Mouse (Mus musculus): Measurements from ENCODE around the gene Spata31d1b.
"Not testable (repeated sequence)": the region's sequence is repeated elsewhere in the genome, so short reads cannot be mapped to it uniquely, and the experiment has no call there.

The Spata31d1b gene

DNA sequence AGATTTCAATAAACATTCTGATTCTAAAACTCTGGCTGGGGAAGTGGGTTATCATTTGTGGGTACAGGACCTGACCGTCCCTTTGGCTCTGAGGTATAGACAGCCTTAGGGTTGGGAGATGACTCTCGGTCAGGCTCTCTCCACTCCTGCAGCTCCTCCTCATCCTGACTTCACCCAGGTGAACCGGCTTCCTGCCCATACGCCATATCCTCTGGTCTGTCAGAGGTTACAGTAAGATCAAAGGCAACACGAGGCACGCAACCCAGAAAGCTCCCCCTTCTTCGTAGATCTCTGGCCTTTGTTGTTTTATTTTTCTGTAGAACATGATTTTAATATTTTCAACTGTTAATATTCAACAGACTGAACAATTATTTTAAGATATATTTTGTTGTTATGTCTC lies 16.3 kb upstream of the Spata31d1b start:
- no peak for DNase-seq

DNA sequence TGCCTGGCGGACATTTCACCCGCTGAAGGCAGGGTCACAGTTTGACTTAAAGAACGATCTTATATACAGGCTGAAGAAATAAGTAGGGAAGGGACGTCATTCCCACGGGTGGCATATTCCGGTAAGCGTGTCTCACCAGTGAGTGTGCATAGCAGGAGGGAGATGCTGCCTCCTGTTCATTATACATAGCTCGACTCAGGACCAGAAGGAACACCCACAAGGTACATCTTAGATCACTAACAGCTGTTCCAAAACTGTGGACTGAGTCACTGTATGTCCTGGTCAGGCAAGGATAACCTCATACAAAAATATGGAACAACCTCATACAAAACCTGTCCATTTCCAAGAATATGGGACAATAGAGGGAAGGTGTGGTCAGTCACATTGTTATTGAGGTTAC lies 13.0 kb upstream of the Spata31d1b start:
- DNase-seq = no peak

DNA sequence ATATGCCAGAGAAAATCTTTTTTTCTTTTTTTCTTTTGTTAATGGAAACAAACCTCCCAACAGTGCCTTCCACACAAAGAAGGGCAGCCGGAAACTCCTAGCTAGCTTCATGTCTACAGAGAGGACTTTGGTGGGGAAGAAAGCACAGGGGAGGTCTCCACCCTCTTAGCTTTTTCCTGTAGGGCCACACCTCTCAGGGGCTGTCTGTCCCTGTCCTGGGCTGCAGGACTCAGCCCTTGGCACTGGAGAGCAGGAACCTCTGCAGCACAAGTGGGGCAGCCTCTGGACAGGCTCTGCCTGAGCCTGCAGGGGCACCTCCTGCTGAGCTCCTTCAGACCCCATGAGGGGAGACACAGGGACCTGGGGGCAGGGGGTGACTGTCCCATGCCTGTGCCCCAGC lies 11.9 kb upstream of the Spata31d1b start:
- not testable (repeated sequence) for DNase-seq

DNA sequence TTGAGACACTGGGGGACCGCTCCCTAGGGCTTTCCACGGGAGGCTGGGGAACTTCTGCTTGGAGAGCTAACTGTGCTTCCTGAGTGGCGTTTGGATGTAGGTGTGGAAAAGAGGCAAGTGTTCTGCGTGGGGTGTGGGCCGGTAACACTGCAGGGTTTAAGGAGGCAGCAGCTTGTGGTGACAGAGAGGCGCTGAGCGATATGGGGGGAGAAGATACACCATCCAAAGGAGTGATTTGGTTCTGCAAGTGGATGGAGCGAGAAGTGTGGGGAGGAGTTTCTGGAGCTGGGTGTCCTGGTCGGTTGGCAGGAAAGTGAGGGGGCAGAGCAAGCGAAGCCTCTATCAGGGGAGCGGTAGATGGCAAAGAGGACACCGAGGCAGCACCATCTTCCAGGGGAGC lies 8.6 kb upstream of the Spata31d1b start:
- DNase-seq = no peak

DNA sequence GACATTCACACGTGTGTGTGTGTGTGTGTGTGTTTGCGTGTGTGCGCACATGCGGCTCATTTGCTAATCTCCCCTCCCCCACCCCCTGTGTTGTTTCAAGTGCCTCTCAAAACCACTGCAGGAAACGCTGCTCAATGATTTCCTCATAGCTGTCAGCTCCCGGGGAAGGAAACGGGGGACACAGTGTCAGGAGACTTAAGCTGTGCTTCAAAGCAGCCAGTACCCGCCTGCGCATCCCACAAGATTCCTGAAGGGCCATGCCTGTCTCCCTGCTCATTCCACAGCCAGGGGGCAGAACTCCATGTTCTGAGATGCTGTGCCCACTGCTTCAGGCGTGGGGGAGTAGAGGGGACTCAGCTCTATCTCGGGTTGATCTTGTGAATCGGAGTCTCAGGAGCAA lies 7.5 kb upstream of the Spata31d1b start:
- peak; percentile 29 to 60 for DNase-seq

DNA sequence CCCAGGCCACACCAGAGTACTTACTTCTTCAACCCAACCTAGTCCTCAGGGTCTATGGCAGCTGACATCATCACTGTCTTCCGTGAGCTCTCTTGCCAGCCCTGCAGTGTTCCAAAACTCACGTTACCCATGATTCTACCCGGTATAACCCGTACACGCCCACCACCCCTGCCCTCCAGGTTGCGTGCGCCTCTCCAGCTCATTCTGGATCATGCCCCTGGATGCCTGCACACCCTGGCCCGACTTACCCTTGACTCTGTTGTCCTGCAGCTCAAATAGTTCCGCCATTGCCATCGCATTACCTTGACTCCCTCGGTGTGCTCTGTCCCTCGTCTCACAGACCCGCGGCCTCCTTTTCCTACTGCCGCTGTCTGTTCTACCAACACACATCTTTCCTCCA lies 1.9 kb upstream of the Spata31d1b start, which contains the start of gene Spata31d1a:
TSS of gene Spata31d1a (minus strand) at position 101 of the 400 bp plus-strand sequence.
- DNase-seq = no peak

DNA sequence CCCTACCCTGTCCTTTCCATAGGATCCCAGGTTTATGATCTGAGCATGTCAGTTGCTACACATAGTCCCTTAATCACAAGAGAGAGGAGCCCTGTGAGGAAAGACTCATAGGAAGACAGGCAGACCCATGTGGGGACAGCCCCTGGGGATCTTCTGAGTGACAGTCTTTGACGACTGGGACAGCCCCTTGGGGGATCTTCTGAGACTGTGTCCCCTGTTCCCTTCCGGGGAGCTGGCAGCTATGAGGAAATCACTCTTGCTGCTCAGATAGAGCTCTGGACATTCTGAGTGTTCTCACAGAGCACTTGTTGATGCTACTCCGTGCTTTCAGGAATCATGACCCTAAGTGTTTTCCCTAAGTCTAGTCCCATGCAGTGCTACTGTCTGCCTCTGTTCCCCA lies 1.6 kb downstream of the Spata31d1b start:
- DNase-seq = no peak

DNA sequence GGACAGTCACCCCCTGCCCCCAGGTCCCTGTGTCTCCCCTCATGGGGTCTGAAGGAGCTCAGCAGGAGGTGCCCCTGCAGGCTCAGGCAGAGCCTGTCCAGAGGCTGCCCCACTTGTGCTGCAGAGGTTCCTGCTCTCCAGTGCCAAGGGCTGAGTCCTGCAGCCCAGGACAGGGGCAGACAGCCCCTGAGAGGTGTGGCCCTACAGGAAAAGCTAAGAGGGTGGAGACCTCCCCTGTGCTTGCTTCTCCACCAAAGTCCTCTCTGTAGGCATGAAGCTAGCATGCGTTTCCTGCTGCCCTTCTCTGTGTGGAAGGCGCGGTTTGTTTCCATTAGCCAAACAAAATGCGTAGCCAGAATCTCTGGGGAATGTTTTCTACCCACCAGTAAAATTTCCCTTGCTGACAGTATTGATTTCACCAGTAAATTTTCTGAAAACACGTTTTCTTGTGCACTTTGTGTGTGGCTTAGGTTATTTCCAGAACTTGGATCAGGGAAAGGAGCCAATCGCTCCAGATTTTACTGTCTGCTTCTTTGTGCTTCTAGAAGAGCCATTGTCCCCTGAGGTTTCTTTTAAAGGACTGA lies 6.9 kb downstream of the Spata31d1b start:
- DNase-seq = peak; percentile 28 to 47

DNA sequence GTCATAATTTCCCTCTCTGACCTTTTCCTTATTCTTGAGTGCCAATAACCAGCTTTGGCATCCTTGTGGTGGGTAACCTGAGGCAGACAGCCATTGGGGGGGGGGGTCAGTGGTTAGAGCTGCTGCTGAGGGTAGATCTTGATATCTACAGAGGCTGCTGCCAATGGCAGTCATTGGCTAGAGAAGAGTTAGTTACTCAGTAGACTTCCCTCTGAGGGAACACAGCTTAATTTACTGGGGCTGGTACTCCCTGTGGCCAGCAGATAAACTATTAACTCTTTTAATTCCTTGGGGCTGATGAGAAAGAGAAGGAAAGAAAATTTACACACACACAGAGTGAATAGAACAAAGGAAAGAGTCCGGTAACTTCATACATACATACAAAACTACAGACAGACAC lies 7.4 kb downstream of the Spata31d1b start:
- DNase-seq = no peak

DNA sequence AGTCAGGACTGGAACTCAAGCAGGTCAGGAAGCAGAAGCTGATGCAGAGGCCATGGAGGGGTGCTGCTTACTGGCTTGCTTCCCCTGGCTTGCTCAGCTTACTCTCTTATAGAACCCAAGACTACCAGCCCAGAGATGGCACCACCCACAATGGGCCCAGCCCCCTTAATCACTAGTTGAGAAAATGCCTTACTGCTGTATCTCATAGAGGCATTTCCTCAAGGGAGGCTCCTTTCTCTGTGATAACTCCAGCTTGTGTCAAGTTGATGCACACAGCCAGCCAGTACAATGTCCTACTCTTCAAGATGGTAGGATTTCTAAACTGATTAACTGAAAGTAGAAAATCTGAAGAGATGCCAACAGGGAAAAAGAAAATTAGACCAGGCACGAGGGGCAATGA lies 10.0 kb downstream of the Spata31d1b start:
- DNase-seq = not testable (repeated sequence)

DNA sequence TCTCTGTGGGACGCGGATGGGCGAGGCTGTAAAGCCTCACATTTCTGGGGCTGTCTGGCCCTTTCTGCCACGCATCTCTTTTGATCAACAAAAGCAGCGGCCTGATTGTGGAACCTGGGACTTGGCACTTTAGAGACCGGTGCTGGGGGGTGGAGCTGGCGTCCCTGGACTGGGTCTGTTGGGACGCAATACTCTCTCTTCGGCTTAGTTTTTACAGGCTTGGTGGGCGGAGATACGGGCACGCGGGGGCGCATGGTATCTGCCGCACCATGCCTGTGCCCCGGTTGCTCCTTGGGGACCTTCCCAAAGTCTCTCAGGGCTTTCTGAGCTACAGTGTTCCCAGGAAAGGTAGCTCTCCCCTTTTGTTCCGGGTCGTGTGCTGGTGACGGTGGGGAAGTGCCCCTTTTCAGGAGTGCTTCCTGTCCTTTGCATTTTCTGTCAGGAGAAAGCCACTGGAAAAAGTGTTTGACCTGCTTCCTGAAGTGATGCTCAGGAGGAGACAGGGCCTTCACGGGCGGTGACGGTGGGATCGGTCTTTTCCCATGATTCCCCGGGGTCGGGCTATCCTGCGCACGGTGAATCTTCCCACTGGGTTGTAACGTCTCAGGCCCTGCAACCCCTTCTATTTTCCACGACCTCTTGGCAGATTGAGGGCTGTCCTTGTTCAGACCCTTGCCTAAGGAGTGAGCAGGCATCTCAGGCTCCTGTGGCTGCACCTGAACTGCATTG lies 14.2 kb downstream of the Spata31d1b start:
- no peak for DNase-seq

DNA sequence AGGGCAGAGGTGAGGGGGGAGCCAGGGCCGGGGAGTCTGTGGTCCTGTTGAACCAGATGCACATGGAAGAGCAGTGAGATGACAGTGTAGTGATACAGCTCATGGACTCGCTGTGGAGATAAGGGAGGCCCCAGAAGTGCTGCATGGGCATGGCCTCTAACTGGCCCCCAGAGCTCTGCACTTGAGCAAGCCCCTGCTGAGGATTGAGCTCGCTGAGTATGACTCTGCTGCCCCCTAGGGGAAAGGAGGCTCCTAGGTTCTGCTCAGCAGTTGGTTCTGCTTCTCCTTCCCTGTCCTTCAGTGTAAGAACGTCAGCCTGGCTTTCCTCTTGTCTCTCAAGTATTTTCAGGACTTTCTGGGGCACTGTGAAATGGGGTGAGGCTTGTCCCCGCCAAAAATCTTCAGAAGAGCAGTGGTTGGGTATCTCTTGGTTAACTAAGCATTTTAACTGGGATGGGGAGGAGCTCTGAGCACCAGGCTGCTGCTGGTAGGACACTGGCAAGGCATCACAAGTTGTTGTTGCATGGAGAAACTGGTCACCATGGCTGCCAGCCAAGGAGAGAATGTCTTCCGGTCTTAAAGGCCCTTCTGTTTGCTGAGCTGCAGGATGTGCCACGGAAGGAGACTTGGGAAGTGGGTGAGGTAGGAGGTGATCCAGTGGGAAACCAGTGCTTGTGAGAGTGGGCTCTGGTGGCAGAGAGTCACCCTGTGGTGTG lies 16.5 kb downstream of the Spata31d1b start:
- DNase-seq = peak; percentile 69 to 78

DNA sequence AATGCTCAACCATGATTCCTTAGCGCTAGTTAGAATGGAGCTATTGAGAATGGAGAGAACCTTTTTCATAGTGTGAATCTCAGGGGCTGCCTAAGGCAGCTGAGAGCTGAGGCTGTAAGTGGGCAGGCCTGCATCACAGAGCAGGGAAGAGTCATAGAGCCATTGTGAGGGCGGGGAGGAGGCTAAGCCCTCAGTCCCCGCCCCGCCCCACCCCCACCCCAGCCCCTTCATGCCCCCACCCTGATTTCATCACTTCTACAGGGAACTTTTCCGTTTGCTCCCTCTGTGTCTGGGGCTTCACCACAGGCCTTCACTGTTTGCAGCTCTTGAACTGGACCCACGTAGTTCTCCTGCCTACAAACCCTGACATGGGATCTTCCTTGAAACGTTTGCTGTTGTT lies 19.6 kb downstream of the Spata31d1b start, which contains the start of gene Spata31d1d:
TSS of gene Spata31d1d (minus strand) at position 101 of the 400 bp plus-strand sequence.
- no peak for DNase-seq

DNA sequence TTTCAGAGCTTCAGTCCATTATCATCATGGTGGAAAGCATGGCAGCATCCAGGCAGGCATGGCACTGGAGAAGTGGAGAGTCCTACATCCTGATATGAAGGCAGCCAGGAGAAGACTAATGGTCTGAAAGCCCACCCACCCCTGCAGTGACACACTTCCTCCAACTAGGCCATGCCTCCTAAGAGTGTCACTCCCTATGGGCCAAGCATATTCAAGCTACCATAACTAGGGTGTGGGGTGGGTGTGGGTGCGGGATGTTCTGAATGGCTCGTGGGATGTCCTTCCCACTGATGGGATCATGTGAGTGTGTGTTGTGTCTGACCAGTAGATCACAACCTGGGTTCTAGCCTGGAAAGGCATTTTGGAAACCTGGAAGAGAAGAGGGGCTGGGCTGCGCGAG lies 21.9 kb downstream of the Spata31d1b start:
- no peak for DNase-seq

DNA sequence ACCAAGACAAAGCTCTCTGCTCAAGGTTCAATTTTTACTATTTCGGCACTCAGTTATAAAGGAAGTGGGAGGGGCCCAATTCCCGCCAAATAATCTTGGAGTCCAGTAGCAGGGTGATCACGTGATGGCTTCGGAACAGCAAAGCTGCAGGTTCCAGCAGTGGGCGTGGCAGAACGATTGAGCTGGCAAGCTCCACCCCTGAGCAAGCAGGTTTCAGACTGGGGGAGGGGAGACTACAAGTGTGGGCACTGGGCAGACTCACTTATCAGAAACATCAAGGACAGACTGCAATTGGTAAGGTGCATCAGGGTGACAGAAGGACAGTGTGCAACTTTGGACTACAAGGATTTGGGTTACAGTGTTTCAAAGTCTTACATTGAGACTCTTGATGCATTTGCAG lies 22.3 kb downstream of the Spata31d1b start:
- DNase-seq = peak in 1 of 2 experiments; percentile 26

DNA sequence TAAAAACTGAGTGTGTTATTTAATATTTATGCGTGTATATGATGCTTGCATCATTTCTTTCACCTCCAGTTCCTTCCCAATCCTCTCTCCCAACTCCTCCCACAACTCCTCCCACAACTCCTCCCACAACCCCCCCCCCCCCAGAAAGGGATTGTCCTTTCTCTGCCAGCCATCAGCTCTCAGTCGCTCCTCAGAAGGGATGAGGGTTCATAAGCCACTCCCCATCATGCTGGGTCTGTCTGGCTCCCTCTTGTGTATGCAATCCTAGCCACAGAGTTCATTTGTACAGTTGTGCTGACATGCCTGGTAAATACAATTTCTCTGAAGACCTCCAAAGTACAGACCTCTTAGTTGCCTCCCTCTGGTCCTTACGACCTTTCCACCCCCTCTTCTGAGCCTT lies 23.1 kb downstream of the Spata31d1b start:
- no peak for DNase-seq

DNA sequence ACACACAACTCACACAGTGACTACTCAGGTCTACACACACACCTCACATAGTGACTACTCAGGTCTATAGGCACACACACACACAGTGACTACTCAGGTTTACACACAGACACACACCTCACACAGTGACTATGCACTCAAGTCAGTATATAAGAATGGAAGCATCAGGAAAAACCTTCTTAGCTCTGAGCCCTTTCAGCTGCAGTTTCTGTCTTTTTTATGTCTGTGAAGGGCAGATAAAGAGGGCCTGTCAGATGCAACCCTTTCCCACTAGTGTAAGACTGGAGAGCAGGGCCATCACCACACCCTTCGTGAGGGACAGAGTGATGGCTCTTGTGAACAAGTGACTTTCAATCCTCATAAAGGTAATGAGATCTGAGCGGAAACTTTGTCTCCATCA lies 26.4 kb downstream of the Spata31d1b start:
- DNase-seq = no peak

DNA sequence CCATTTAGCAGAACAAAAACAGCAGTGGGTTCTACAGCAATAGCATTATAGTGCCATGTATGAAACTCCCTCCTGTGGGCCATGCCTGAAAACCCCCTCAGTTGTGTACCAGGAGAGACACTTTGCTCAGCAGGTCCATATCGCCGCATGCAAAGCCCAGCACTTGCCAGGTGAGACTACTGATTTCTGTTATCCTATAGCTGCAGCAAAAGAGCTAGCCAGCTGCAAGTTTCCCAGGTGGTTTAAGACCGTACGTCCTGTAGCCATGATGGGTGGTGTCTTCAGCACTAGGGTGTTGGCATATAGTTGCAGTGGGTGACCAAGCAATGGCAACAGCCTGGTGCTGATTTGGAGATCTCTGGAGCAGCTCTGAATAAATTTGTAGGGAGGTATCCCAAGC lies 27.3 kb downstream of the Spata31d1b start:
- no peak for DNase-seq

DNA sequence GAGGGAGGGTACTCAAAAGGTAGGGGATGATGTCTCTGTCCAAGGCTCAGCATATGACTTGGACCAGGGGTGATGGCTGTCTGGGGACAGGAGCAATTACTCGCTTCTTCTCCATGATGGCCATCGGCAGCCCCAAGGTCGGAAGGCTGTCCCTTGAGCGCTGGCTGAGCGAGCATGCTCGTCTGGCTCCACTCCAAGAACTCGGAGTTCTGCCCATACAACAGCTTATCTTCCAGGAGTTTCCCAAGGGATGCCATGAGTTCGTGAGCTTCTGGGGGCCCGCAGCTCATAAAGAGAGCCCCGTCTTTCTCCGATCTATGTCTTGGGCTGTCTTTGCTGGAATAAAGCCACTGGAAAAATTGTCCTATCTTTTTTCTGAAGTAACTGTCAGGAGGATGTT lies 29.0 kb downstream of the Spata31d1b start:
- no peak for DNase-seq

DNA sequence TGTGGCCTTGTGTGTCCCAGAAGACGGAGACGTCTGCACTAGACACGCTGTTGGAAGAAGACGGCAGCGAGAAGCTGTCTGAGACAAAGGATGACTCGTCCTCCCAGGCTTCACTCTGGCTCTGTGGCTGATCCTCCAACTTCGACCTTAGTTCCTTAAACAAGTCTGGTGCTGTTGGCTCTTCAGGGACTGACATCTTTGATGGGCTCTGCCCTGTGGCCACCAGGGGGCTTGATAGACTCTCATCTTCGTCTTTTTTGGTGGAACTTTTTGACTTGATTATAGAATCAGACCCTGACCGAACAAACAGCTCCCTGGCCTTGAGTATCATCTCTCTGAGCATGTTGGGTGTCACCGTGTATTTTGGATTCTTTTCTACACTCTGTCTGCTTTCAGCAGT lies 29.6 kb downstream of the Spata31d1b start:
- DNase-seq = no peak

DNA sequence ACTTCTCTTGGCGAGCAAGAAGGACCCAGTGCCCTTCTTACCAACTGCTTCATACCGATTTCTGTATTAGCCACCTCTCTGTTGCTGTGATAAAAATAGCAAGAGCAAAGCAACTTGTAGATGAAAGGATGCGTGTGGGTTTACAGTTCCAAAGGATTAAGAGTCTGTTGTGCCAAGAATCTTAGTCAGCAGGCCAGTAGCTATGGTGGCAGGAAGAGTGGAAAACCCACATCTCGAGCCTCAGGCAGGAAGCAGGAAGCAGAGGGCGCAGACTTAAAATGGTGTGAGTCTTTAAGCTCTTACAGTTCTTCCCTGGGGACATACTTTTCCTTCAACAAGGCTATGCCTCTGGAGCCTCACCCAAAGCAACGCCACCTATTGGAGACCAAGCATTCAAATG lies 33.4 kb downstream of the Spata31d1b start:
- no peak for DNase-seq

DNA sequence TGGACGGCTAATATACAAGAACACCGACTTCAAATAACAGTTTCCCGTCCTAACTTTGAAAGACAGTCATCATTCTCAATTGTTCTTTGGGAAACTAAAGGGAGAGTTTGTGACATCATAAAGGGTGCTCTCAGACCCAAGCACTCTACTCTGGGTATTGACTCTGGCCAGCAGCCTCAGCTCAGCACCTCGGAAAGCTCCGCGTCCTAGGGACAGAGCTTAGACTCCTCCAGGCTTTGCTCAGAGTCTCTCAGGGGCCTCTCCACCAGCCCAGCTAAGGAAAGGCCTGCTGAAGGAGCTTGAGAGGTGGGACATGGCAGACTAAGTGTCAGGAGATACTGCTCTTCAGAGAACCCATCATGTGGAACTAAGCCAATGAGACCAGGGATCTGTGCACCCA lies 34.1 kb downstream of the Spata31d1b start:
- DNase-seq = no peak

DNA sequence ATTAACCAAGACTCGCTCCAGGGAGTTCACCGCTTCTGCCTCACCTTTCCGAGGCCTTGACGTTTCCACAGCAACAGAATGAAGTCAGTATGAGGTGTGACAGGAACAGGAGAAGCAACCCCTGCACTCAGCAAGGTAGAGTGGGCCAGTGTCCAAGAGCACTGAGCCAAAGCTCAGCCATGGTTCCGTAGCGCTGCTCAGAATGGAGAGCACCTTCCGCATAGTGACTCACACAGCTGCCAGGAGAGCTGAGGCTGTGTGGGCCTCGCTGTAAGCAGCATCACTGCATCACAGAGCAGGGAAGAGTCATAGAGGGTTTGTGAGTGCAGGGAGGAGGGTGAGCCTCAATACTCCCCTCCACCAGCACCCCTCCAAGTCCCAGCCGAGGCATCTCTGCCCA lies 34.6 kb downstream of the Spata31d1b start, which contains the start of gene 1700014D04Rik:
TSS of gene 1700014D04Rik (minus strand) at position 42 of the 400 bp plus-strand sequence.
- DNase-seq = no peak

DNA sequence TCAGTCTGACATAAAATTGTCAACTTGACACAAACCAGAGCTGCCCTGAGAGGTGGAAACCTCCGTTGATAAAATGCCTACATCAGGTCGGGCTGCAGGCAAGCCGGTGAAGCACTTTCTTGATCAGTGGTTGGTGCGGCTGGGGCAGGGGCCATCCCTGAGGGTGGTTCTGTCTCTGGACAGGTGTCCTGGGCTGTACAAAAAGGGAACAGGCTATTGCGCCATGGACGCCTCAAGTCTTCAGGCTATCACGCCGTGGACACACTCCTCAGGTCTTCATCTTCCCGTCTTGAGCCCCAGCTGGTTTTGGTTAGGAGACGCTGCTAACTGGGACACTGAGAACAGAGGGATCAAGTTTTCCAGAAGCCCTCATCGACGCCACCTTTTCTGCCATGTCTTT lies 38.2 kb downstream of the Spata31d1b start:
- no peak for DNase-seq

All from lung, adult 18-20 months (tissue).